Mouse (Mus musculus) lung, embryonic 15.5 days (tissue): ENCODE measurements at regions not wholly inside any gene's neighbourhood (a gene's known extent, or its start where the extent isn't known, plus 50 kb on each side); places are given as distances from the start of the nearest gene placed in this dataset.

Experiments used
- ATAC-seq: fragments of 200-750 bp; cut with Nextera tagmentation; 2 replicates; pipeline ENCODE4 v1.8.0; 2017; ENCODE audit warnings: moderate number of reproducible peaks, borderline replicate concordance; ENCODE audit not compliant: low FRiP score, low TSS enrichment; ENCODE audit errors: extremely low read depth
- H3K27ac ChIP-seq: fragments of 300-500 bp; sonication (generic); 2 replicates; pipeline ENCODE4 v1.5.1; 2015; ENCODE audit warnings: moderate library complexity, mild to moderate bottlenecking, inconsistent platforms
- H3K27me3 ChIP-seq: fragments of 300-500 bp; sonication (generic); 2 replicates; pipeline ENCODE4 v1.6.1; 2015; ENCODE audit warnings: inconsistent platforms
- H3K36me3 ChIP-seq: fragments of 300-500 bp; sonication (generic); 2 replicates; pipeline ENCODE4 v1.6.1; 2015; ENCODE audit warnings: inconsistent platforms
- H3K4me1 ChIP-seq: fragments of 300-500 bp; sonication (generic); 2 replicates; pipeline ENCODE4 v1.6.1; 2015; ENCODE audit warnings: inconsistent platforms
- H3K4me2 ChIP-seq: fragments of 300-500 bp; sonication (generic); 2 replicates; pipeline ENCODE4 v1.6.1; 2015; ENCODE audit warnings: inconsistent platforms, mild to moderate bottlenecking, moderate library complexity
- H3K4me3 ChIP-seq: fragments of 300-500 bp; sonication (generic); 2 replicates; pipeline ENCODE4 v1.5.1; 2015; ENCODE audit warnings: mild to moderate bottlenecking, inconsistent platforms
- H3K9ac ChIP-seq: fragments of 300-500 bp; sonication (generic); 2 replicates; pipeline ENCODE4 v1.6.1; 2015; ENCODE audit warnings: inconsistent platforms
- H3K9me3 ChIP-seq: fragments of 300-500 bp; sonication (generic); 2 replicates; pipeline ENCODE4 v1.6.1; 2016; ENCODE audit warnings: inconsistent platforms
- WGBS: fragments of 180-500 bp; shearing (Covaris S2); methylation state at CpG from one replicate; pipeline ENCODE4 v1.1.7; 2015; 5-methylcytosine and 5-hydroxymethylcytosine counted together

- H3K4me2 ChIP-seq: no peak overlapping the region
- no peak overlapping the region for H3K27ac ChIP-seq
- H3K27me3 ChIP-seq: no peaks in the 10 kb centered on the region
- no peak overlapping the region for H3K9ac ChIP-seq
- no peaks in the 10 kb centered on the region for H3K4me1 ChIP-seq
- WGBS: 57% methylated on average over 2 of the region's 2 CpGs
- no peak overlapping the region for H3K4me3 ChIP-seq
- H3K36me3 ChIP-seq: no peaks in the 10 kb centered on the region
- no peaks in the 10 kb centered on the region for H3K9me3 ChIP-seq
- no peak for ATAC-seq
These were observed 63.0 kb upstream of the Tmem45b start for GRCm38 (mm10) chr9:31527216-31527615.
